Mouse (Mus musculus) liver, adult 2 months (tissue): ENCODE data around the gene Dnaic2.

ENCODE experiments used
- CTCF ChIP-seq: fragments of 200-500 bp; IDR thresholded peaks from 2 replicates; pipeline ENCODE4 v1.5.1; 2011; ENCODE audit warnings: low read depth, low read length, control low read depth
- POLR2A ChIP-seq: fragments of 200-500 bp; IDR thresholded peaks from 2 replicates; pipeline ENCODE4 v1.6.1; 2011; ENCODE audit warnings: low read length, control low read depth; ENCODE audit not compliant: insufficient read depth; ENCODE audit errors: extremely low read depth

GRCm38 (mm10) chr11:114740598-114740997, 13.4 kb downstream of the Dnaic2 start:
- TF ChIP-seq CTCF = no peak
- TF ChIP-seq POLR2A = no peak
